Mouse (Mus musculus): ENCODE measurements at regions not wholly inside any gene's neighbourhood (a gene's known extent, or its start where the extent isn't known, plus 50 kb on each side); places are given as distances from the start of the nearest gene placed in this dataset.

- TF ChIP-seq POLR2A (IDR thresholded peaks at IDR 0.05; ENCODE audit: extremely low read depth, insufficient read depth, low read length) (no peak), CTCF (IDR thresholded peaks at IDR 0.05; ENCODE audit: extremely low read depth, insufficient read depth, low read length) (no peak)
Measured at GRCm38 (mm10) chr3:147963698-147964476, 1026.5 kb downstream of the Adgrl2 start.
